Mouse (Mus musculus) thymus, adult 2 months (tissue): Measurements from ENCODE around the gene Tmem189. TPM values are rescaled to one million over a fixed set of nuclear protein-coding genes. Genes with fewer than 3 reads are reported as not detected.

Experiments
- DNase-seq: peaks from one replicate; pipeline ENCODE4 v3.0.0; 2021
- H3K27ac ChIP-seq: fragments of 200-500 bp; 2 replicates; pipeline ENCODE4 v1.5.1; 2012; ENCODE audit warnings: low read length, control low read depth; ENCODE audit not compliant: control insufficient read depth, insufficient read depth
- H3K27me3 ChIP-seq: fragments of 200-500 bp; 2 replicates; pipeline ENCODE4 v1.6.1; 2012; ENCODE audit warnings: mild to moderate bottlenecking, low read length, moderate library complexity, mixed read lengths; ENCODE audit not compliant: control insufficient read depth, insufficient read depth
- H3K36me3 ChIP-seq: fragments of 200-500 bp; 2 replicates; pipeline ENCODE4 v1.6.1; 2012; ENCODE audit warnings: mild to moderate bottlenecking, low read length, moderate library complexity; ENCODE audit not compliant: control insufficient read depth, insufficient read depth
- H3K4me1 ChIP-seq: fragments of 200-500 bp; replicated peaks from 2 replicates; pipeline ENCODE4 v1.6.1; 2012; ENCODE audit warnings: low read length; ENCODE audit not compliant: control insufficient read depth, insufficient read depth
- H3K4me3 ChIP-seq: fragments of 200-500 bp; 2 replicates; pipeline ENCODE4 v1.5.1; 2012; ENCODE audit warnings: mild to moderate bottlenecking, low read length, control low read depth, moderate library complexity; ENCODE audit not compliant: control insufficient read depth, insufficient read depth
- CTCF ChIP-seq: fragments of 200-500 bp; IDR thresholded peaks from 2 replicates; pipeline ENCODE4 v1.5.1; 2012; ENCODE audit warnings: mild to moderate bottlenecking, control low read depth, low read length, moderate library complexity, borderline replicate concordance; ENCODE audit not compliant: control insufficient read depth, poor library complexity, insufficient read depth; ENCODE audit errors: extremely low read depth
- POLR2A ChIP-seq: fragments of 200-500 bp; IDR thresholded peaks from 2 replicates; pipeline ENCODE4 v1.6.1; 2012; ENCODE audit warnings: mild to moderate bottlenecking, low read length, control low read depth, moderate library complexity; ENCODE audit not compliant: control insufficient read depth, poor library complexity, insufficient read depth; ENCODE audit errors: extremely low read depth
- WGBS: fragments of 180-500 bp; shearing (Covaris S2); methylation state at CpG from one replicate; pipeline ENCODE4 v1.1.7; 2018; 5-methylcytosine and 5-hydroxymethylcytosine counted together
- polyA plus RNA-seq: library from polyadenylated mRNA; depleted of rRNA; stranded (reverse); fragments of >200 nt; gene quantifications from 2 replicates; pipeline ENCODE4 v1.2.3, GENCODE M21; 2012

The Tmem189 gene
- polyA plus RNA-seq, 1 experiment: 209 TPM

DNA sequence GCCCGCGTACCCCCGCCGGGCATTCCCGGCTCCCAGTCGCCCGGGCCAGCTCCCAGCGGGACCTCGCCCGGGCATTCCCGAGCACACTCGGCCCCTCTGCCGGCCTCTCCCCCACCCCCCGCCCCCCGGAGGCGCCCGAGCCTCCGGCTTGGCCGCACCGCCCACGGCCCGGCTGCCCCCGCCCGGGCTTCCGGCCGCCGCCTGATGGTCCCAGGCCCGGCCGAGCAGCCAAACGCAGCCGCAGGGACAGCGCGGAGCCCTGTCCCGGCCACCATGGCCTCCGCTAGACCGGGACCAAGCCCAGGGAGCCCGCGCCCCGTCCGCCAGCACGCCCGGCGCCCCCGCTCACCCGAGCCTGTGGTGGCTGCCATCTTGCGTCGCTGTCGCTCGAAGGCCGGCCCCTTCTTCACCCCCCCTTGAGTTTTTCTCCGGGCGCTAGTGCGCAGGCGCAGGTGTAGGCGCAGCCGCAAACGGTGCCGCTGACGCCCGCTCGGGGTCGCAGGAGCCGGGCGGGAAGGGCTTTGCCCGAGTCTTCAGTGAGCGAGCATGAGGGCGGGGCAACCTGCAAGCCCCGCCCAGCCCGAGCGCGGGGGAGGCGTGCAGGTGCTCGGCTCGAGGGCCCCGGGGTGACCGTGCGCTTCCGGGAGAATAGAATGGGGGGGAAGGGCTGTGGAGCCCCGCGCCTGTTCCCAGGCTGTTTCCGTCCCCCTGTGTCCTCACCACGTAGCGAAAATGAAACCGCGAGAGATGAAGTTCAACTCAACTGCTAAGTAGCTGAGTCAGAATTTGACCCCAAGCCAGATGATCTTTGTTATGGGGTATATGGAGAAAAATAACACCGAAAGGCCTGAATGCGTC is 57.8 kb downstream of the Tmem189 start, which contains the start of gene Ube2v1:
Gene Ube2v1 (minus strand): TSS at position 505 of the 858 bp plus-strand sequence.
- DNase-seq: peak; percentile 99

DNA sequence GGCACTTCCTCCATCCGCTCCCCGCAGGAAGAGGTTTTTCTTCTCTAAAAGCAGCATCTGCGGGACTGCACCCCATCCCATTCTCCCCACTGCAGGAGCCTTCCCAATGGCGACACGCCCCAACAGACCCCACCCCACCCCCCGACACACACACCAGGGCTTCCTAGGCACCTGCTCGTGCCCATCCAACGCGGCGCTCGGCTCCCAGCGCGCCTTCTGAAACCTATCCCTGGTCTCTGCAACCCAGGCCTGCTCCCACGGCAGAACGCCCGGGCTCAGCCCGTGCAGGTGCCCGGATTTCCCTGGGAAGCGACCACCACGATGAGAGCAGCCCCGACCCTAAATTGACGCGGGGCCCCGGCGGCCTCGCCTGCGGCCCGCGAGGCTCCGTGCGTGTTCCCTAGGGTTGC is 58.4 kb downstream of the Tmem189 start:
- TF ChIP-seq POLR2A (no peak), CTCF (no peak)
- Histone ChIP-seq H3K27me3 (no peaks in the 10 kb centered on the region), H3K36me3 (no peaks in the 10 kb centered on the region), H3K4me3 (peak overlapping the region; percentile 79), H3K4me1 (peaks cover 33% of the 10 kb centered on the region), H3K27ac (no peak overlapping the region)
- under 1% methylated on average over 31 of the region's 31 CpGs for WGBS
- peak; percentile 48 for DNase-seq

More for the DNA sequence above, 57.8 kb downstream of the Tmem189 start, which contains the start of gene Ube2v1:
- Histone ChIP-seq H3K36me3 (no peaks in the 10 kb centered on the region), H3K4me1 (peaks cover 33% of the 10 kb centered on the region), H3K4me3 (peak within 1 kb of the TSS; percentile 79), H3K27me3 (no peaks in the 10 kb centered on the region), H3K27ac (peak within 1 kb of the TSS; percentile 95)
- under 1% methylated on average over 83 of the region's 87 CpGs for WGBS
- TF ChIP-seq POLR2A (peak; percentile 74), CTCF (peak; percentile 40; the same call in 1 of the 2 replicates)

DNA sequence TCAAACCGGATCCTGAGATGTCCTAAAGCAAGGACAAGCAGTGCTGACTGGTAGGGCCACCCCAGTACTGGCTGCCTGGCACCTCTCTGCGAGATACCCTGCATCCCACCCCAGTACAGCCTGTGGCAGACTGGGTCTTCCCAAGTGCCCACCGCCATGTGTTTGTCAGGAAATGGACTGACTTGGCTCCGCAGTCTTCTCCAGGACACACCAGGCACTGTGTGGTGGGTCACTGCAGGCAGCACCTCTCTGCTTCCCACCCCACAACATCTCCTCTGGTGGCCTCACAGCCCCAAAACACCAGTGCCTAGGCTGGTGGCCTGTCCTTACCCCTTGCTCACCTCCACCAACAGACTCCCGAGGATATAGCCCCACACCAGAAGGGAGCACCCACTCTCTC is 59.2 kb downstream of the Tmem189 start:
- Histone ChIP-seq H3K27ac (no peak overlapping the region), H3K4me1 (peaks cover 33% of the 10 kb centered on the region), H3K27me3 (no peaks in the 10 kb centered on the region), H3K36me3 (no peaks in the 10 kb centered on the region), H3K4me3 (peak overlapping the region; percentile 79)
- TF ChIP-seq CTCF (no peak), POLR2A (no peak)
- 70% methylated on average over 5 of the region's 5 CpGs for WGBS
- DNase-seq: no peak

DNA sequence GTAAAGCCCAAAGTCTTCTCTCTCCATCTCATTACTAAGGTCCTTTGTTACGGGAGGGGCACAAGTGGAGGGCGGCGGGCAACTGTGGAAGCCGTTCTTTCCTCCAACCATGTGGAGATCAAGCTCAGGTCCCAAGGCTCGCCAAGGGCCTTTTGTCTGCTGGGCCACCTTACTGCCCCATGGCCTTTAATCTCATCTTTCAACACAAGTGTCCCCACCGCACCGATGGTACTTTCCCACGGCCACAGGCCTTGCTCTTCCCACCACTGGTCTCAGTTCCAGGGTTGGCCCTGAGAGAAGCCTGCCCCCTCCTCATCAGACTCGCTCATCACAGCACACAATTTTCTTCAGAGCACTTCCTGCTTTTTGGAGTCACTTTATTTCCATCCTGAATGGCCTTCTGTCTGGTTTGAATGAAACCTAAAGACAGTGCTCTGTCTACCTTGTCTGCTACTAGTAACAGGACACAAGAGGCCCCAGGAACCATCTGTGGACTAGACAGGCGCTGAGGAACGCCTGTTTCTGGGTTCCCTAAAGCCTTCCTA is 59.9 kb downstream of the Tmem189 start:
- Histone ChIP-seq H3K27ac (no peak overlapping the region), H3K27me3 (no peaks in the 10 kb centered on the region), H3K4me1 (peaks cover 33% of the 10 kb centered on the region), H3K36me3 (no peaks in the 10 kb centered on the region), H3K4me3 (no peak overlapping the region)
- 90% methylated on average over 11 of the region's 11 CpGs for WGBS
- DNase-seq: no peak
- TF ChIP-seq CTCF (no peak), POLR2A (no peak)

DNA sequence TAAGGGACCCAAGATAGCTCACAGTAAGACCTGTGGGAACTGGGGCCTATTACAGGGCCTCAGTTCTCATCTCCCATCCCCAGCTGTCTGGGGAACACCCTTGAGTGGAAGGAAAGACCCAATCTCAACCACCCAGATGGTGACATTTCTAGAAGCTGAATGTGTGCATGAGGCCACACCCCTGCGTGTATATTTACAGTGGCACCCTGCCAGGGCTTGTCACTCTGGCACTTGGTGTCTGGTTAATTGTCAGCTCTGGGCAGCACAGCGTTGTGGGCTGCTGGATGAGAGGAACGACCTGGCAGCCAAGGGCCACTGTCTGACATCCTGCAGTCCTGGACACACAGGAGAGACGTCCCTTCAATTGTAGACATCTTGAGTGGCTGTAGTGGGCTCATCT is 60.8 kb downstream of the Tmem189 start:
- H3K27me3 ChIP-seq: no peaks in the 10 kb centered on the region
- DNase-seq: no peak
- H3K4me1 ChIP-seq: peaks cover 30% of the 10 kb centered on the region
- no peaks in the 10 kb centered on the region for H3K36me3 ChIP-seq
- no peak overlapping the region for H3K27ac ChIP-seq
- WGBS: 82% methylated on average over 4 of the region's 4 CpGs
- TF ChIP-seq POLR2A: no peak
- no peak for TF ChIP-seq CTCF
- no peak overlapping the region for H3K4me3 ChIP-seq

DNA sequence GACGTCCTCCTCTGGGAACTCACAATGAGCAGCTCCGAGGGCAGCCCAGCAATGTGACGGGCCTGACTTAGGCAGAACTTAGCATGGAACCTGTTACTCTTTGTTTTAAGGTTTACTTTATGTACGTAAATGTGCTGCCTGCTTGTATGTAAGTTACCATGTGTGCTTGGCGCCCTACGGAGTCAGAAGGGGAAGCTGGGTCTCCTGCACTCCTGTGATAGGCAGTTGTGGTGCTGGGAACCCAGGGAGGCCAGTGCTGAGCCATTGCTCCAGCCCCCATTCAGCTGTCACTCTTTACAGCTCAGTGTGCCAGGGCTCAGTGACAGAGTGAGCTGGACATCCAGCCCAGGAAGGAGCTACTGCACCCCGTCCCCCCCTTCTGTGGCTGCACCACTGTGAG is 62.6 kb downstream of the Tmem189 start:
- Histone ChIP-seq H3K27ac (no peak overlapping the region), H3K27me3 (no peaks in the 10 kb centered on the region), H3K4me1 (peaks cover 19% of the 10 kb centered on the region), H3K36me3 (no peaks in the 10 kb centered on the region), H3K4me3 (no peak overlapping the region)
- no peak for TF ChIP-seq CTCF
- TF ChIP-seq POLR2A: no peak
- WGBS: 92% methylated on average over 7 of the region's 7 CpGs
- DNase-seq: no peak
